Mouse (Mus musculus) megakaryocyte-erythroid progenitor cell, adult 5-6 weeks (primary cell): ENCODE results near the gene Dnajb14. TPM values are rescaled to one million over a fixed set of nuclear protein-coding genes. Genes with fewer than 3 reads are reported as not detected.
A peak's percentile ranks its signal among the peaks of the same experiment; 100 is the strongest.
"Not testable (repeated sequence)": the region's sequence is repeated elsewhere in the genome, so short reads cannot be mapped to it uniquely, and the experiment has no call there.

Experiments used
- ATAC-seq: replicated peaks from 2 replicates; pipeline ENCODE4 v1.8.0; 2016; ENCODE audit warnings: mild to moderate bottlenecking, inconsistent platforms; ENCODE audit not compliant: severe bottlenecking, poor library complexity, low FRiP score, low TSS enrichment
- total RNA-seq, 2 experiments: library from RNA; stranded (forward) in 1 of 2; stranded (reverse) in 1 of 2; fragments of 200-1000, 215-1000 nt in 1 of 2; fragments of >200 nt in 1 of 2; fragmentation: Nextera tagmentation in 1 of 2; gene quantifications; 2 replicates each; pipeline ENCODE4 v1.2.3; 2014 to 2017

Gene Dnajb14
- total RNA-seq (2014; fragmentation: Nextera tagmentation) = 10.3 and 12.8 TPM in 2 replicates
- 7.2 and 9.4 TPM in 2 replicates for total RNA-seq (2017)

- ATAC-seq = peak; percentile 2; the same call in 1 of the 2 replicates
Measured at GRCm38 (mm10) chr3:137867437-137868093, at the start of gene Dnajb14. TSS of gene Dnajb14 (plus strand) at chr3:137867675.

GRCm38 (mm10) chr3:137818713-137819112 lies 48.8 kb upstream of the Dnajb14 start:
- no peak for ATAC-seq

GRCm38 (mm10) chr3:137820688-137821467 lies 46.6 kb upstream of the Dnajb14 start:
- ATAC-seq = no peak

GRCm38 (mm10) chr3:137823317-137823716 lies 44.2 kb upstream of the Dnajb14 start:
- ATAC-seq = no peak

- peak; percentile 47; the same call in 1 of the 2 replicates for ATAC-seq
Measured at GRCm38 (mm10) chr3:137827678-137828077, 39.8 kb upstream of the Dnajb14 start.

GRCm38 (mm10) chr3:137831156-137831555 lies 36.3 kb upstream of the Dnajb14 start:
- ATAC-seq = no peak

- ATAC-seq = no peak
Measured at GRCm38 (mm10) chr3:137833128-137833527, 34.3 kb upstream of the Dnajb14 start.

GRCm38 (mm10) chr3:137833698-137834097 lies 33.8 kb upstream of the Dnajb14 start:
- no peak for ATAC-seq

- ATAC-seq = no peak
Measured at GRCm38 (mm10) chr3:137836543-137836942, 30.9 kb upstream of the Dnajb14 start.

- 0 out of 2 replicates have a peak, but pooled peaks have one; percentile 37 for ATAC-seq
Measured at GRCm38 (mm10) chr3:137838160-137838559, 29.3 kb upstream of the Dnajb14 start.

GRCm38 (mm10) chr3:137842944-137843343 lies 24.5 kb upstream of the Dnajb14 start:
- ATAC-seq = no peak

GRCm38 (mm10) chr3:137844263-137844662 lies 23.2 kb upstream of the Dnajb14 start:
- no peak for ATAC-seq

- ATAC-seq = no peak
Measured at GRCm38 (mm10) chr3:137846552-137846951, 20.9 kb upstream of the Dnajb14 start.

- ATAC-seq = no peak
Measured at GRCm38 (mm10) chr3:137848354-137848753, 19.1 kb upstream of the Dnajb14 start.

- no peak for ATAC-seq
Measured at GRCm38 (mm10) chr3:137849697-137850096, 17.8 kb upstream of the Dnajb14 start.

GRCm38 (mm10) chr3:137851196-137851595 lies 16.3 kb upstream of the Dnajb14 start:
- ATAC-seq = 0 out of 2 replicates have a peak, but pooled peaks have one; percentile 39

GRCm38 (mm10) chr3:137853011-137853410 lies 14.5 kb upstream of the Dnajb14 start:
- ATAC-seq = not testable (repeated sequence)

- ATAC-seq = no peak
Measured at GRCm38 (mm10) chr3:137855328-137855727, 12.1 kb upstream of the Dnajb14 start.

- ATAC-seq = no peak
Measured at GRCm38 (mm10) chr3:137856061-137856460, 11.4 kb upstream of the Dnajb14 start.

- no peak for ATAC-seq
Measured at GRCm38 (mm10) chr3:137860394-137861170, 6.9 kb upstream of the Dnajb14 start.
